Mouse (Mus musculus) myocyte (in vitro differentiated cells): ENCODE data around the gene Slc27a3. TPM values are rescaled to one million over a fixed set of nuclear protein-coding genes. Genes with fewer than 3 reads are reported as not detected.
"Not testable (repeated sequence)": the region's sequence is repeated elsewhere in the genome, so short reads cannot be mapped to it uniquely, and the experiment has no call there.

Source experiments
- H3K27me3 ChIP-seq: one replicate; pipeline ENCODE4 v1.6.1; 2011; ENCODE audit not compliant: control insufficient read depth, insufficient read depth, insufficient read length
- H3K36me3 ChIP-seq: one replicate; pipeline ENCODE4 v1.6.1; 2011; ENCODE audit not compliant: control insufficient read depth, insufficient read depth
- H3K4me2 ChIP-seq: one replicate; pipeline ENCODE4 v1.6.1; 2011; ENCODE audit warnings: low read depth, control low read depth
- H3K4me3 ChIP-seq: one replicate; pipeline ENCODE4 v1.5.1; 2011; ENCODE audit warnings: mild to moderate bottlenecking, control low read depth, moderate library complexity
- H3K79me2 ChIP-seq: one replicate; pipeline ENCODE4 v1.6.1; 2011; ENCODE audit not compliant: control insufficient read depth, insufficient read depth
- H3ac ChIP-seq: one replicate; pipeline ENCODE4 v1.6.1; 2011; ENCODE audit not compliant: control insufficient read depth, insufficient read length
- CEBPB ChIP-seq: IDR thresholded peaks from 2 replicates; pipeline ENCODE4 v1.6.1; 2011; ENCODE audit warnings: mild to moderate bottlenecking, moderate library complexity; ENCODE audit not compliant: poor library complexity, insufficient read depth, severe bottlenecking
- E2F4 ChIP-seq: IDR thresholded peaks from one replicate; pipeline ENCODE4 v1.6.1; 2011; ENCODE audit warnings: mild to moderate bottlenecking, control low read depth, moderate library complexity; ENCODE audit not compliant: insufficient read depth
- MAX ChIP-seq: IDR thresholded peaks from one replicate; pipeline ENCODE4 v1.6.1; 2011; ENCODE audit warnings: low read depth, mild to moderate bottlenecking, control low read depth
- MYOD1 ChIP-seq, 3 experiments: IDR thresholded peaks; one replicate each; pipeline ENCODE4 v1.6.1; 2011; ENCODE audit warnings: control low read depth in 2 of 3, low read depth in 2 of 3, mild to moderate bottlenecking in 2 of 3, moderate library complexity in 1 of 3; ENCODE audit not compliant: insufficient read length in 2 of 3, control insufficient read depth in 1 of 3
- MYOG ChIP-seq, 3 experiments: IDR thresholded peaks; one replicate each; pipeline ENCODE4 v1.6.1; 2011; ENCODE audit warnings: control low read depth in 2 of 3, low read depth in 2 of 3, mild to moderate bottlenecking in 2 of 3; ENCODE audit not compliant: insufficient read length in 2 of 3, control insufficient read depth in 1 of 3, insufficient read depth in 1 of 3
- POLR2A ChIP-seq: IDR thresholded peaks from one replicate; pipeline ENCODE4 v1.6.1; 2011; ENCODE audit warnings: low read depth, mild to moderate bottlenecking, control low read depth, moderate library complexity; ENCODE audit not compliant: insufficient read length
- POLR2AphosphoS2 ChIP-seq: IDR thresholded peaks from one replicate; pipeline ENCODE4 v1.6.1; 2011; ENCODE audit warnings: low read depth, control low read depth; ENCODE audit not compliant: insufficient read length
- REST ChIP-seq: IDR thresholded peaks from one replicate; pipeline ENCODE4 v1.6.1; 2011; ENCODE audit warnings: mild to moderate bottlenecking, control low read depth, moderate library complexity; ENCODE audit not compliant: insufficient read depth, insufficient read length
- SRF ChIP-seq: IDR thresholded peaks from one replicate; pipeline ENCODE4 v1.6.1; 2011; ENCODE audit warnings: low read depth; ENCODE audit not compliant: control insufficient read depth, insufficient read length
- TCF12 ChIP-seq: IDR thresholded peaks from one replicate; pipeline ENCODE4 v1.6.1; 2011; ENCODE audit warnings: mild to moderate bottlenecking, control low read depth; ENCODE audit not compliant: poor library complexity, insufficient read depth, severe bottlenecking
- TCF3 ChIP-seq: IDR thresholded peaks from one replicate; pipeline ENCODE4 v1.6.1; 2011; ENCODE audit warnings: low read depth, control low read depth; ENCODE audit not compliant: insufficient read length
- USF1 ChIP-seq: IDR thresholded peaks from one replicate; pipeline ENCODE4 v1.6.1; 2011; ENCODE audit warnings: low read depth, mild to moderate bottlenecking, control low read depth, moderate library complexity
- polyA plus RNA-seq: library from polyadenylated mRNA; unstranded; fragments of >200 nt; fragmentation: generic; extraction: Trizol; gene quantifications from one replicate; pipeline ENCODE4 v1.2.1, GENCODE M21; 2012; ENCODE audit warnings: missing spikeins

Gene Slc27a3
- polyA plus RNA-seq, 1 experiment = 3.4 TPM

- Histone ChIP-seq H3K4me3 (no peak overlapping the region), H3K27me3 (no peaks in the 10 kb centered on the region), H3K79me2 (no peaks in the 10 kb centered on the region), H3K4me2 (no peak overlapping the region), H3K36me3 (peaks cover 53% of the 10 kb centered on the region), H3ac (no peak overlapping the region)
- TF ChIP-seq CEBPB (no peak), MAX (no peak), MYOG (IDR thresholded peaks at IDR 0.05; ENCODE audit: control insufficient read depth in 1 of 3, insufficient read depth in 1 of 3, insufficient read length in 2 of 3, low read depth in 2 of 3) (no peak), USF1 (no peak), SRF (no peak), POLR2AphosphoS2 (no peak), TCF12 (no peak), MYOD1 (IDR thresholded peaks at IDR 0.05; ENCODE audit: control insufficient read depth in 1 of 3, insufficient read length in 2 of 3, low read depth in 2 of 3) (no peak)
Observed at GRCm38 (mm10) chr3:90357959-90358358, 31.8 kb downstream of the Slc27a3 start.

- no peak for TF ChIP-seq REST
- no peak for TF ChIP-seq TCF3
- TF ChIP-seq SRF = no peak
- TF ChIP-seq CEBPB = no peak
- TF ChIP-seq MYOD1 (IDR thresholded peaks at IDR 0.05; ENCODE audit: control insufficient read depth in 1 of 3, insufficient read length in 2 of 3, low read depth in 2 of 3) = no peak
- TF ChIP-seq MAX = no peak
- TF ChIP-seq TCF12 = no peak
- no peak for TF ChIP-seq POLR2A
- TF ChIP-seq USF1 = no peak
- no peak for TF ChIP-seq MYOG (IDR thresholded peaks at IDR 0.05; ENCODE audit: control insufficient read depth in 1 of 3, insufficient read depth in 1 of 3, insufficient read length in 2 of 3, low read depth in 2 of 3)
- no peak for TF ChIP-seq POLR2AphosphoS2
- TF ChIP-seq E2F4 = no peak
- Histone ChIP-seq H3ac (no peak overlapping the region), H3K36me3 (peaks cover 58% of the 10 kb centered on the region), H3K79me2 (peaks cover 31% of the 10 kb centered on the region), H3K4me2 (no peak overlapping the region), H3K4me3 (no peak overlapping the region), H3K27me3 (no peaks in the 10 kb centered on the region)
Observed at GRCm38 (mm10) chr3:90347847-90348246, 41.9 kb downstream of the Slc27a3 start.

GRCm38 (mm10) chr3:90342853-90343252 lies 46.9 kb downstream of the Slc27a3 start:
- not testable (repeated sequence) for H3K27me3 ChIP-seq, H3K4me3 ChIP-seq, H3K4me2 ChIP-seq, H3ac ChIP-seq
- Histone ChIP-seq H3K36me3 (peaks cover 34% of the 10 kb centered on the region), H3K79me2 (peaks cover 79% of the 10 kb centered on the region)

- H3K79me2 ChIP-seq = peaks cover 90% of the 10 kb centered on the region
- peaks cover 23% of the 10 kb centered on the region for H3K36me3 ChIP-seq
- no peak overlapping the region for H3ac ChIP-seq
- H3K4me3 ChIP-seq = no peak overlapping the region
- no peaks in the 10 kb centered on the region for H3K27me3 ChIP-seq
- TF ChIP-seq TCF12 (no peak), TCF3 (no peak), POLR2A (no peak), MYOD1 (IDR thresholded peaks at IDR 0.05; ENCODE audit: control insufficient read depth in 1 of 3, insufficient read length in 2 of 3, low read depth in 2 of 3) (no peak), MAX (no peak), USF1 (no peak), SRF (no peak), POLR2AphosphoS2 (no peak), MYOG (IDR thresholded peaks at IDR 0.05; ENCODE audit: control insufficient read depth in 1 of 3, insufficient read depth in 1 of 3, insufficient read length in 2 of 3, low read depth in 2 of 3) (no peak), E2F4 (no peak), CEBPB (no peak)
- H3K4me2 ChIP-seq = no peak overlapping the region
Observed at GRCm38 (mm10) chr3:90340177-90340576, 49.6 kb downstream of the Slc27a3 start.

- Histone ChIP-seq H3ac (no peak overlapping the region), H3K27me3 (no peaks in the 10 kb centered on the region), H3K36me3 (peaks cover 16% of the 10 kb centered on the region), H3K4me3 (no peak overlapping the region), H3K79me2 (peaks cover 100% of the 10 kb centered on the region), H3K4me2 (no peak overlapping the region)
- TF ChIP-seq REST = no peak
- TF ChIP-seq USF1 = no peak
- no peak for TF ChIP-seq MYOG (IDR thresholded peaks at IDR 0.05; ENCODE audit: control insufficient read depth in 1 of 3, insufficient read depth in 1 of 3, insufficient read length in 2 of 3, low read depth in 2 of 3)
- TF ChIP-seq MYOD1 (IDR thresholded peaks at IDR 0.05; ENCODE audit: control insufficient read depth in 1 of 3, insufficient read length in 2 of 3, low read depth in 2 of 3) = no peak
- no peak for TF ChIP-seq E2F4
- no peak for TF ChIP-seq MAX
- TF ChIP-seq SRF = no peak
- TF ChIP-seq POLR2A = no peak
- TF ChIP-seq TCF12 = no peak
- no peak for TF ChIP-seq TCF3
- TF ChIP-seq CEBPB = no peak
- no peak for TF ChIP-seq POLR2AphosphoS2
Observed at GRCm38 (mm10) chr3:90338190-90338589, 51.5 kb downstream of the Slc27a3 start.
